In the genomic region with DNA sequence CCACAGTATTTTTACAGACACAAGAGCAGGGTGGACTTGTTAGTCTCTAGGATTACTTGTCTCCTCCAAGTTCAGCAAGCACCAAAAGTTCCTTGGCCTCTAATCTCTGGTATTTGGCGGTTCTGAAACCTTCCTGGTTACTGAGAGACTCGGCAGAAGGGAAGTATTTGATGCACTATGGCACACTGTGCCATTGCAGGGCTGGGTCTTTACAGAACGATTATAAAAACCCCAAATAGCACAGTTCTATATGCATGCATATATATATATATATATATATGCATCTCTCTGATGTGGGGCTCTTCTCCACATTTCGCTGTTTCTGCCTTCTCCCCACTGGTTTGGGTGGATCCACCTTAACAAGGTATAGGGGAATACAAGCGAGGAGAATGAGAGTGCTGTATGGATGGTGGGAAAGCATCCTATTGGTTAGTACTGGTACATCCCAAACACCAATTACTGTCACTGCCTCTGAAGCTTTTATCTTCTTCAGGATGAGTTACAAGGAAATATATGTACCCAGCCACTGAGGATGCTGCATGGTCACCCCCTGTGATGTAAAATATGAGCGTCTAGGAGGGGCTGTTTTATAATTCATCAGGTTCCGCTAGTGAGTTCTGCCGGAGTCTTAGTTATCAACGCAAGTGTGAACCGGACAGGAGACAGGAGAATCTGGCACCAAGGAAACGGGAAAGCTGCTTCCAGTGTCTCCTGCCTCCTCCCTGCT, we compare ENCODE assay signal across 10 mouse cellular contexts.
DNase-seq lines count a peak whose midpoint lies in the region; ATAC-seq and TF ChIP-seq lines count a peak whose summit lies in the region.
"Had no signal": no experiment of that assay in that cellular context is flagged by ENCODE, and none has a peak within 500 bp of the region (broad histone marks: within the 10 kb centered on the region; RNA-seq: fewer than 3 reads in every experiment).

No protein-coding gene starts in this region.

- intact Hi-C loops in left cerebral cortex, adult 2 months (cut with DNase I), result no loop called here

- no peaks in the 10 kb centered on the region for H3K27me3 ChIP-seq in kidney, embryonic 14.5 days (ENCODE audit: control insufficient read depth, insufficient read depth, low read length)
- no peaks in the 10 kb centered on the region for H3K27me3 ChIP-seq in embryonic facial prominence, embryonic 12.5 days
- H3K27me3 ChIP-seq in neural tube, embryonic 15.5 days (replicated peaks), result no peaks in the 10 kb centered on the region

- peak overlapping the region; percentile 1; the same call in 1 of the 2 replicates for H3K4me3 ChIP-seq in kidney, embryonic 14.5 days (ENCODE audit: low read length)
- H3K4me3 ChIP-seq in embryonic facial prominence, embryonic 12.5 days, result 0 out of 2 replicates have a peak overlapping the region, but pooled peaks have one; percentile 17
- peak overlapping the region; percentile 57 for H3K4me3 ChIP-seq in left cerebral cortex, adult 2 months
- peak overlapping the region; percentile 45 for H3K4me3 ChIP-seq in neural tube, embryonic 15.5 days (replicated peaks)

- no peak overlapping the region for H3K9ac ChIP-seq in kidney, embryonic 14.5 days (ENCODE audit: low read depth, low read length)
- H3K9ac ChIP-seq in embryonic facial prominence, embryonic 12.5 days, result no peak overlapping the region
- H3K9ac ChIP-seq in neural tube, embryonic 15.5 days (replicated peaks), result peak overlapping the region; percentile 45

- no peak for DNase-seq in kidney, adult 11 months
- DNase-seq in left cerebral cortex, adult 2 months (ENCODE audit: extremely low spot score in 1 of 2, low spot score in 2 of 2), result no peak
- DNase-seq in lung, postnatal 25 days (ENCODE audit: low spot score), result no peak
- no peak for DNase-seq in lung, postnatal 14 days
- DNase-seq: kidney, postnatal 14 days; lung, adult 18-20 months had no signal

- H3K9me3 ChIP-seq in kidney, embryonic 14.5 days (ENCODE audit: control insufficient read depth, low read length), result no peaks in the 10 kb centered on the region
- no peaks in the 10 kb centered on the region for H3K9me3 ChIP-seq in embryonic facial prominence, embryonic 12.5 days
- no peaks in the 10 kb centered on the region for H3K9me3 ChIP-seq in neural tube, embryonic 15.5 days (replicated peaks)

- no peaks in the 10 kb centered on the region for H3K36me3 ChIP-seq in kidney, embryonic 14.5 days (ENCODE audit: control insufficient read depth, insufficient read depth, low read length)
- no peaks in the 10 kb centered on the region for H3K36me3 ChIP-seq in embryonic facial prominence, embryonic 12.5 days
- H3K36me3 ChIP-seq in neural tube, embryonic 15.5 days, result no peaks in the 10 kb centered on the region

- 62% methylated on average over 11 of the region's 11 CpGs for WGBS in kidney, embryonic 14.5 days
- WGBS in embryonic facial prominence, embryonic 12.5 days, result 66% methylated on average over 11 of the region's 11 CpGs
- WGBS in neural tube, embryonic 15.5 days, result 33% methylated on average over 11 of the region's 11 CpGs

- no peak for ATAC-seq in kidney, embryonic 14.5 days (ENCODE audit: low FRiP score, low TSS enrichment)
- ATAC-seq in embryonic facial prominence, embryonic 12.5 days (ENCODE audit: insufficient number of reproducible peaks, insufficient read depth, low FRiP score, low TSS enrichment), result no peak
- peak; percentile 91 for ATAC-seq in neural tube, embryonic 15.5 days (ENCODE audit: low FRiP score)
- no peak for ATAC-seq in granulocyte monocyte progenitor cell, adult 5-6 weeks (replicated peaks; ENCODE audit: poor library complexity, severe bottlenecking)

- H3K27ac ChIP-seq in kidney, embryonic 14.5 days (ENCODE audit: low read depth, low read length), result no peak overlapping the region
- H3K27ac ChIP-seq in embryonic facial prominence, embryonic 12.5 days, result no peak overlapping the region
- peak overlapping the region; percentile 52 for H3K27ac ChIP-seq in left cerebral cortex, adult 2 months
- H3K27ac ChIP-seq in neural tube, embryonic 15.5 days (replicated peaks), result peak overlapping the region; percentile 72

- H3K4me2 ChIP-seq in kidney, embryonic 14.5 days (replicated peaks; ENCODE audit: low read depth, low read length), result peak overlapping the region; percentile 15
- H3K4me2 ChIP-seq in embryonic facial prominence, embryonic 12.5 days (replicated peaks), result peak overlapping the region; percentile 36
- peak overlapping the region; percentile 60 for H3K4me2 ChIP-seq in neural tube, embryonic 15.5 days

- no peak for TF ChIP-seq CTCF in left cerebral cortex, adult 2 months (IDR thresholded peaks at IDR 0.05)

- no peaks in the 10 kb centered on the region for H3K4me1 ChIP-seq in kidney, embryonic 14.5 days (ENCODE audit: control insufficient read depth, insufficient read depth, low read length)
- H3K4me1 ChIP-seq in embryonic facial prominence, embryonic 12.5 days, result peaks cover 15% of the 10 kb centered on the region
- peaks cover 22% of the 10 kb centered on the region; the same call in 1 of the 2 replicates for H3K4me1 ChIP-seq in neural tube, embryonic 15.5 days

Comparison
In these comparisons a context has a peak if more than half of its experiments do, and no peak if none do; other contexts are left out.
1. H3K27ac ChIP-seq: peak in left cerebral cortex, adult 2 months (single experiment) and neural tube, embryonic 15.5 days (single experiment); none in kidney, embryonic 14.5 days (single experiment) and embryonic facial prominence, embryonic 12.5 days (single experiment).
2. H3K4me3 ChIP-seq: peak in every context shown above with its lines; median percentile 57 in left cerebral cortex, adult 2 months; 45 in neural tube, embryonic 15.5 days; 17 in embryonic facial prominence, embryonic 12.5 days; 1 in kidney, embryonic 14.5 days.
3. Peak in every context shown above with its lines, with median percentiles within 50 percentile points of each other: H3K4me2 ChIP-seq.